Mouse (Mus musculus) G1E-ER4 (cell line): ENCODE data around the gene Rpl9. TPM values are rescaled to one million over a fixed set of nuclear protein-coding genes. Genes with fewer than 3 reads are reported as not detected.

ENCODE experiments used
- GATA1 ChIP-seq: IDR thresholded peaks from one replicate; pipeline ENCODE4 v1.8.0; 2012; ENCODE audit warnings: low read length, inconsistent platforms
- polyA plus RNA-seq: library from polyadenylated mRNA; stranded (reverse); fragments of >175 nt; gene quantifications from 2 replicates; pipeline ENCODE4 v1.2.3, GENCODE M21; 2012

Gene Rpl9
- polyA plus RNA-seq, 1 experiment: 33.1 TPM

GRCm38 (mm10) chr5:65401251-65401994 is 10.2 kb upstream of the Rpl9 start:
- no peak for TF ChIP-seq GATA1

DNA sequence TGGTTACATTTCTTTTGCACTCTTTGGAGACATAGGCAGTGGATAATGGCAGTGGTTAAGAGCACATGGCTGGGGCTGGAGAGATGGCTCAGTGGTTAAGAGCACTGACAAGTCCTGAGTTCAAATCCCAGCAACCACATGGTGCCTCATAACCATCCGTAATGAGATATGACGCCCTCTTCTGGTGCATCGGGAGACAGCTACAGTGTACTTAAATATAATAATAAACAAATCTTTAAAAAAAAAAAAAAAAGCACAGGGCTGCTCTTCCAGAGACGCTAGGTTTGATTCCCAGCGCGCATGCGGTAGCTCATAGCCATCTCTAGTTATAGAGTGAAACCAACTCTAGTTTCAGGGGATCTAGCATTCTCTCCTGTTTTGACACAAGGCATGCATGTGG is 3.2 kb upstream of the Rpl9 start:
- no peak for TF ChIP-seq GATA1

DNA sequence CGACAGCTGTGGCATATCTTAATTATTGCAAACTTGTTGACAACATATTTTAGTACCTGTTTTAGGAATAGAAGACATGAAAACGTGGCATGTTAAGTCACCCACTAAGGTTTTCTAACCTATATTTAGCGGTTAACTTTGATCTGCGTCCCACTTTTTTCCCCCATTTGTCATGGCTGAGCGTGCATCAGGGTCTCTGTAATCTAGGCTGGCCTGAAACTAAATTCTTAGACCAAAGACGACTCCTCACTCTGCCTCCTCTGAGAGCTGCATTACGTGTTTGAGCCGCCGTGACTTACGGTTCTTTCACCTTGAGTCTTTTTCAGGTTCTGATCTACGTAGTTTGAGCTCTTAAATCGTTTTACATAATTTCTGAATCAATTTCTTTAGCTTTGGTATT is 509 bp upstream of the Rpl9 start:
- TF ChIP-seq GATA1: no peak

GRCm38 (mm10) chr5:65387008-65387867 is 4.0 kb downstream of the Rpl9 start:
- no peak for TF ChIP-seq GATA1

GRCm38 (mm10) chr5:65385704-65386103 is 5.5 kb downstream of the Rpl9 start:
- no peak for TF ChIP-seq GATA1

GRCm38 (mm10) chr5:65374746-65375145 is 16.5 kb downstream of the Rpl9 start:
- no peak for TF ChIP-seq GATA1

DNA sequence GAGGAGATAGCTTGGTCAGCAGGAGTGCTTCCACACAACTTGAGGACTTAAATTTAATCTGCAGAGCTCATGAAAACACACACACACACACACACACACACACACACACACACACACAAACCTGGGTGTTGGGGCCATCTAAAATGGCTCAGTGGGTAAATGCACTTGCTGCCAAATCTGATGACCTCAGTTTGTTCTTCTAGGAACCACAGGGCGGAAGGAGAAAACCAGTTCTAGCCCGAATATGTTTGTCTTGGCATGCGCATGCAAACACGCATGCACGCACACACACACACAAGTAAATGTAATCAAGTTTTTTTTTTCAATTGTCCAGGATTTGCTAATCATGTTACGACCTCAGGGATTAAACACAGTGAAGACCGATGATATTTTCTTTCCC is 19.7 kb downstream of the Rpl9 start:
- TF ChIP-seq GATA1: no peak

GRCm38 (mm10) chr5:65367837-65368236 is 23.4 kb downstream of the Rpl9 start:
- TF ChIP-seq GATA1: no peak

- no peak for TF ChIP-seq GATA1
Observed at GRCm38 (mm10) chr5:65357771-65358170, 33.5 kb downstream of the Rpl9 start.

- TF ChIP-seq GATA1: no peak
Observed at GRCm38 (mm10) chr5:65356851-65357250, 34.4 kb downstream of the Rpl9 start.

GRCm38 (mm10) chr5:65354985-65355384 is 36.3 kb downstream of the Rpl9 start:
- no peak for TF ChIP-seq GATA1

DNA sequence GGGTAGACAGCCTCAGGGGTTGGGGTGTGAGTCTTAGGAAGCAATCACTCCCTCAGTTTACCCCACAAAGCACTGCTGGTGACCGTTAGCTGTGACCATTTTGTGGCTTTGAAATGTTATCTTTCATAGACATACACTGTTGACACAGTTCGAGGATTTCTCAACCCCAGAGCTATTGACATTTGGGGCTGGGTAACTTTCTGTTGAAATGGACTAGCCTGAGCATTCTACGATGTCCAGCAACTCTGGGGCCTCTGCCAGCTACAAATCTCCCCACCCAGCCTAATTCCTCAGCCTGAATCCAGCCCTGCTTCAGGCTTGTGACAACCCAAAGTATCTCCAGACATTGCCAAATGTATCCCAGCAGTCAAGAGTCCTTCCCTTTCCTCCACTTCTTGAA is 37.1 kb downstream of the Rpl9 start:
- TF ChIP-seq GATA1: no peak

DNA sequence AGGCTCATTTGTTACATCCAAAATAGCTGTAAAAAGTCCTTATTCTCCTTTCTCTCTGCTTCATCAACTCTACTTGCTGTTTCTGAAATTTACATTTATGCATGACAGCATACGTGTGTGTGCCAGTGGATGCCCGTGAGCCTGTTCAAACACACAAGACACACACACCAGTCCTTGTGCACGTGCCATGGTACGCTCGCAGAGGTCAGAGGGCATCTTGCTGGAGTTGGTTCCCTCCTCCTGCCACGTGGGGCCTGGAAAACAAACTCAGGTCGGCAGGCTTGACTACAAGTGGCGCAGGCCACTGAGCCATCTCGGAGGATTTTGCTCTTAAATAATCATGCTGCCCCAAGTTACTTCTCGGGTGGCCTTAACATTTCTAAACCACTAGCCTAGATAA is 40.7 kb downstream of the Rpl9 start:
- TF ChIP-seq GATA1: no peak

- no peak for TF ChIP-seq GATA1
Observed at GRCm38 (mm10) chr5:65348168-65348567, 43.1 kb downstream of the Rpl9 start, which contains the start of gene Klb. Gene Klb (plus strand): TSS chr5:65348314.

DNA sequence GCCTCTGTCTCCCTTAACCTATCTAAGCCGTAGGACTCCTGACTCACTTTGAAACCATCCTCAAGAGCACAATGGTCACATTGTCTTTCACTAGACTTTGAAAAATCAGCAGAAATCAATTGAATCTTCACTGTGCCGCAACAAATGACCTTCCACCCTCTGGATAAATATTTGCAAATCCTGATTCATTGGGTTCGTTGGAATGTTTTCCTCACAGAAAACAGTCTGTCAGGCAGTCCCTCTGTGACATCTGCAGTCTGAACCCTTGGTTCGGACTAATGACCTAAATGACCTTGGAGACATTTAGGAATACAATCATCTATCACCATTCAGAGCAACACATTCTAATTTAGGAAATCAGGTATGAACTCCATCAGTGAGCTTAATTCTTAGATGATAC is 51.1 kb downstream of the Rpl9 start:
- TF ChIP-seq GATA1: no peak

GRCm38 (mm10) chr5:65338394-65338793 is 52.9 kb downstream of the Rpl9 start:
- TF ChIP-seq GATA1: no peak

Other genes starting within 250 kb of the Rpl9 start
- gene Wdr19, start 191.7 kb downstream of the Rpl9 start, polyA plus RNA-seq: 0.15 and 0.22 TPM in 2 replicates
- gene Rfc1, start 55.8 kb downstream of the Rpl9 start, polyA plus RNA-seq: 2.7 and 17.2 TPM in 2 replicates
- not detected in 2 replicates for gene Klb, start 43.1 kb downstream of the Rpl9 start, polyA plus RNA-seq
- 3.6 and 6.6 TPM in 2 replicates for gene Lias, start 53 bp upstream of the Rpl9 start, polyA plus RNA-seq
- gene Ugdh, start 44.5 kb upstream of the Rpl9 start, polyA plus RNA-seq: 1.3 and 1.5 TPM in 2 replicates
- 13.7 and 30.4 TPM in 2 replicates for gene Gm43552, start 101.4 kb upstream of the Rpl9 start, polyA plus RNA-seq
- gene Smim14, start 145.7 kb upstream of the Rpl9 start, polyA plus RNA-seq: 13.1 and 16.4 TPM in 2 replicates
- gene Ube2k, start 145.8 kb upstream of the Rpl9 start, polyA plus RNA-seq: 145 and 188 TPM in 2 replicates